Mouse (Mus musculus) lung, embryonic 15.5 days (tissue): ENCODE measurements around the gene Enah. TPM values are rescaled to one million over a fixed set of nuclear protein-coding genes. Genes with fewer than 3 reads are reported as not detected.

Source experiments
- ATAC-seq: fragments of 200-750 bp; cut with Nextera tagmentation; 2 replicates; pipeline ENCODE4 v1.8.0; 2017; ENCODE audit warnings: moderate number of reproducible peaks, borderline replicate concordance; ENCODE audit not compliant: low FRiP score, low TSS enrichment; ENCODE audit errors: extremely low read depth
- H3K27ac ChIP-seq: fragments of 300-500 bp; sonication (generic); 2 replicates; pipeline ENCODE4 v1.5.1; 2015; ENCODE audit warnings: moderate library complexity, mild to moderate bottlenecking, inconsistent platforms
- H3K27me3 ChIP-seq: fragments of 300-500 bp; sonication (generic); 2 replicates; pipeline ENCODE4 v1.6.1; 2015; ENCODE audit warnings: inconsistent platforms
- H3K36me3 ChIP-seq: fragments of 300-500 bp; sonication (generic); 2 replicates; pipeline ENCODE4 v1.6.1; 2015; ENCODE audit warnings: inconsistent platforms
- H3K4me1 ChIP-seq: fragments of 300-500 bp; sonication (generic); 2 replicates; pipeline ENCODE4 v1.6.1; 2015; ENCODE audit warnings: inconsistent platforms
- H3K4me2 ChIP-seq: fragments of 300-500 bp; sonication (generic); 2 replicates; pipeline ENCODE4 v1.6.1; 2015; ENCODE audit warnings: inconsistent platforms, mild to moderate bottlenecking, moderate library complexity
- H3K4me3 ChIP-seq: fragments of 300-500 bp; sonication (generic); 2 replicates; pipeline ENCODE4 v1.5.1; 2015; ENCODE audit warnings: mild to moderate bottlenecking, inconsistent platforms
- H3K9ac ChIP-seq: fragments of 300-500 bp; sonication (generic); 2 replicates; pipeline ENCODE4 v1.6.1; 2015; ENCODE audit warnings: inconsistent platforms
- H3K9me3 ChIP-seq: fragments of 300-500 bp; sonication (generic); 2 replicates; pipeline ENCODE4 v1.6.1; 2016; ENCODE audit warnings: inconsistent platforms
- WGBS: fragments of 180-500 bp; shearing (Covaris S2); methylation state at CpG from one replicate; pipeline ENCODE4 v1.1.7; 2015; 5-methylcytosine and 5-hydroxymethylcytosine counted together
- polyA plus RNA-seq: library from polyadenylated mRNA; unstranded; fragments of >200 nt; fragmentation: Nextera tagmentation; extraction: Ambion mirVana; gene quantifications from 2 replicates; pipeline ENCODE4 v1.2.1, GENCODE M21; 2015

Gene Enah
- polyA plus RNA-seq, 1 experiment from 2014 or later = 12.6 TPM

DNA sequence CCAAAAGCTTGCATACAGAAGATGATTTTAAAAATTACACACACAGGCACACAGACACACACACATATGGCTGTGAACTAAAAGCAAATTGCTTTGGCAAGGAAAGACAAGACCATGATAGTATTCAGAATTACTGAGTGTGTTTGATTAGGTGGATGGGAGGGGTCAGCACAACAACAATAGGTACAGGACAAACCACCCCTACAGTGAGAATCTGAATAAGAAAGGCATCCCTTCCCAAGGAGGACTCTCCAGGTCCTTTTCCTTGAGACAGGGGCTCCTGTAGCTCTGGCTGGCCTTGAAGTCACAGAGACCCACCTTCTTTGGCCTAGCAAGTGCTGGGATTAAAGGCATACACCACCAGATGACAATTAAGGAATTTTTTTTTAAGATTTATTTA is 66.2 kb downstream of the Enah start:
- Histone ChIP-seq H3K36me3 (no peaks in the 10 kb centered on the region), H3K27me3 (no peaks in the 10 kb centered on the region), H3K27ac (no peak overlapping the region), H3K4me1 (no peaks in the 10 kb centered on the region), H3K9me3 (no peaks in the 10 kb centered on the region), H3K4me3 (no peak overlapping the region), H3K4me2 (no peak overlapping the region), H3K9ac (no peak overlapping the region)
- ATAC-seq = no peak

DNA sequence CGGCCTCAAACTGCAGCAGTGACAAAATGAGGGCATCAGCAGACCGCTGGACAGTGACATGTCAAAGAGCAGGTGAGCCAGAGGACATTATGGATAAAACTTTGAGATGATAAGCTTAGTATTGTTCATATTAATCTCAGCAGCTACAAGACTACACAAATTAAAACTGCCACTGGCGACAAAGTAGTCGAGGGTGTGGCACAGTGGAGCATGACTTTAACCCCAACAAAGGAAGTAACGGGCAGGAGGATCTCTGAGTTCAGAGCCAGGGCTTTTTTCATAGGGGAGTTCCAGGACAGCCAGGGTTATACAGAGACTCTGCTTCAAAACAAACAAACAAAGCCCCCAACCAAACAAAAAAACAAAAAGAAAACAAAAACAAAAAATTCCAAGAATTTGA is 68.5 kb downstream of the Enah start:
- Histone ChIP-seq H3K9ac (no peak overlapping the region), H3K4me3 (no peak overlapping the region), H3K4me2 (no peak overlapping the region), H3K27me3 (no peaks in the 10 kb centered on the region), H3K36me3 (no peaks in the 10 kb centered on the region), H3K9me3 (no peaks in the 10 kb centered on the region), H3K27ac (no peak overlapping the region), H3K4me1 (no peaks in the 10 kb centered on the region)
- 74% methylated on average over 5 of the region's 5 CpGs for WGBS
- no peak for ATAC-seq

DNA sequence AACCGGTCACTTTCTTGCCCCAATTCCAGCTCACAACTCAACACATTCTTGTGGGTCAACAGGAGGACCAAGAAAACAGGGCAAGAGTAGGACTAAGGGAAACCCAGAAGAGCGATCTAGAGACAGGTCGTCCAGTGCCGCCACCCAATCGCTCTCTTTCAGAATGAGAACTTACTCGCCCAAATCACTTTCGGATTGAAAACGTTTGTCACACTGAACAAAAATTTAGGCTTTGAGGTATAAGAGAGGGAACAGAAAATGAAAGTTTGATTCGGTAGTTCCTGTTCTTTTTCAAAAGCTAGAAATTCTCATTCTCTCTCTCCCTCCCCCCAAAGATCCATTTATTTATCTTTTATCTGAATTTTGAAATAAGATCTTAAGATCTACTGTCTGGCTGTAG is 69.1 kb downstream of the Enah start:
- no peak for ATAC-seq
- Histone ChIP-seq H3K9me3 (no peaks in the 10 kb centered on the region), H3K4me1 (no peaks in the 10 kb centered on the region), H3K9ac (no peak overlapping the region), H3K27me3 (no peaks in the 10 kb centered on the region), H3K4me2 (no peak overlapping the region), H3K36me3 (no peaks in the 10 kb centered on the region), H3K4me3 (no peak overlapping the region), H3K27ac (no peak overlapping the region)
- WGBS = 95% methylated on average over 9 of the region's 9 CpGs

DNA sequence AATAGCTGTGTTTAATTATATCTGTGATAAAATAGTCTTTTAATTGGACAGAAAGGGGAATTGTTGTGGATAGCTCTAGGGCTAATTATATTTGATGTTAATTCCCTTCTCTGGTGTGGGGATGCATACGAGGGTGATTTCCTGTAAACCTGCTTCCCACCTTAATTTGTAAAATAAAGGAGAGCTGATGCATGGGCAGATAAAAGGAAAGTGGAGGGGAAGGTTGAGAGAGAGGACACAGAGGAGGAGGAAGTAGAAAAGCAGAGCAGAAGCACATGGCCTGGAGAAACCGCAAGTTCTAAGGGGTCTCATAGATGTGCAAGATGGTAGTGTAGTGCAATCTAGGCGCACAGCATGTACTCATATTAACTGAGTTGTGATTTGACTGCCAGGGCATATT is 71.6 kb downstream of the Enah start:
- WGBS = 97% methylated on average over 3 of the region's 3 CpGs
- H3K27me3 ChIP-seq = no peaks in the 10 kb centered on the region
- H3K9me3 ChIP-seq = no peaks in the 10 kb centered on the region
- no peak overlapping the region for H3K27ac ChIP-seq
- no peaks in the 10 kb centered on the region for H3K4me1 ChIP-seq
- ATAC-seq = no peak
- H3K36me3 ChIP-seq = no peaks in the 10 kb centered on the region
- H3K4me2 ChIP-seq = no peak overlapping the region
- H3K9ac ChIP-seq = no peak overlapping the region
- no peak overlapping the region for H3K4me3 ChIP-seq

DNA sequence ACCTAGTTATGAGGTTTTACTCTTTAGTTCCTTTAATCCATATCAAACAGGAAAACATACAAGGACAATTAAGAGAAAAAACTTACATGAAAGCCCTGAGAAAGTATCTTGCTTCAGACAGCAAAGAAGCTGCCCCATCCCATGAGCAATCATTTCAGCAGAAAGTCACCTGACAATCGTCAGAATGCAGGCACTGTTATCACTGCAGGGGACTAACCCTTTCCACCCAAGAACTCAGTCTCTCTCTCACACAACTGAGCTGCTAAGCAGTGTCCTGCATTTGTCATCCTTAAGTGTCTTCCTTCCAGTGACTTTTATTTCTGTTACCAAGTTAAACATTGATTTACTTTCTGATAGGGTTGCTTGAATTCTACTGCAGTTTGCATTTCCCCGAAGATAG is 82.7 kb downstream of the Enah start:
- no peaks in the 10 kb centered on the region for H3K27me3 ChIP-seq
- ATAC-seq = no peak
- H3K4me1 ChIP-seq = no peaks in the 10 kb centered on the region
- no peak overlapping the region for H3K4me3 ChIP-seq
- H3K4me2 ChIP-seq = no peak overlapping the region
- H3K9me3 ChIP-seq = no peaks in the 10 kb centered on the region
- H3K27ac ChIP-seq = no peak overlapping the region
- no peaks in the 10 kb centered on the region for H3K36me3 ChIP-seq
- no peak overlapping the region for H3K9ac ChIP-seq
- 33% methylated on average over 2 of the region's 2 CpGs for WGBS

DNA sequence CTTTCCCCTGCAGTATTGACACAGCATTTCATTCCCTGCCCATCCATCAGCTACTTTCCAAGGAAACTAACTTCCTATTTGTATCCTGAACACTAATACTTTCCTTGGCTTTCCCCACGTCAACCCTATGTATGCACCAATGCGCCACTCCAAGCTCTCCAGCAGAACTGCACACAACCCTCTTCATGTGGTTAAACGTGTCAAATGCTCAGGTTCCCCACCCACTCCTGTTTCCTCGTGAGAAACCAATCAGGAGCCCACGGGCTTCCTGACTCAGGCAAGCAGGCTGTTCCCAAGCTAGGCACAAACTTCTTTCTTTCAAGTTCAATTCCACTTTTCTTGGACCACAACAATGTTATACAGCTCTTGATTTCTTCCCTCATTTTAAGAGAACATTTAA is 91.4 kb downstream of the Enah start:
- no peak for ATAC-seq

DNA sequence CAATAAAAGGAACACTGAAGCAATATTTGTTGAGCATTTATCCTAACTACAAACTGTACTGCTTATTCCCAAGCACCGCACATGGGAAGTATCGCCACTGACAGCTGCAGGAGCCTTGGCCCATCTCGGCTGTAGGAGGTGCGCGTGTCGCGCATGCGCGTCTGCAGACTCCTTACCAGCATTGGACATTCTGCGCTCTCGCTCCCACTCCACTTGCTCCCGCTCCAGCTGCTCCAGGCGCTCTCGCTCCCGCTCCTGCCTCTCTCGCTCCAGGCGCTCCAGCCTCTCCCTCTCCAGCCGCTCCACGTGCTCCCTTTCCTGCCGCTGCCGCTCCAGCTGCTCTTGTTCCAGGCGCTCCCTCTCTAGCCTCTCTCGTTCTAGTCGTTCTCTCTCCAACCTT is 96.4 kb downstream of the Enah start:
- no peaks in the 10 kb centered on the region for H3K27me3 ChIP-seq
- H3K4me2 ChIP-seq = no peak overlapping the region
- H3K4me1 ChIP-seq = no peaks in the 10 kb centered on the region
- no peak overlapping the region for H3K9ac ChIP-seq
- peaks cover 3% of the 10 kb centered on the region; the same call in 1 of the 2 replicates for H3K36me3 ChIP-seq
- H3K9me3 ChIP-seq = no peaks in the 10 kb centered on the region
- no peak overlapping the region for H3K4me3 ChIP-seq
- peak; percentile 42; the same call in 1 of the 2 replicates for ATAC-seq
- H3K27ac ChIP-seq = no peak overlapping the region
- WGBS = 76% methylated on average over 24 of the region's 24 CpGs

More for the DNA sequence above, 91.4 kb downstream of the Enah start:
- 60% methylated on average over 5 of the region's 5 CpGs for WGBS
- Histone ChIP-seq H3K36me3 (peaks cover 6% of the 10 kb centered on the region; the same call in 1 of the 2 replicates), H3K9me3 (no peaks in the 10 kb centered on the region), H3K4me3 (no peak overlapping the region), H3K9ac (no peak overlapping the region), H3K27me3 (no peaks in the 10 kb centered on the region), H3K27ac (no peak overlapping the region), H3K4me2 (no peak overlapping the region), H3K4me1 (no peaks in the 10 kb centered on the region)

DNA sequence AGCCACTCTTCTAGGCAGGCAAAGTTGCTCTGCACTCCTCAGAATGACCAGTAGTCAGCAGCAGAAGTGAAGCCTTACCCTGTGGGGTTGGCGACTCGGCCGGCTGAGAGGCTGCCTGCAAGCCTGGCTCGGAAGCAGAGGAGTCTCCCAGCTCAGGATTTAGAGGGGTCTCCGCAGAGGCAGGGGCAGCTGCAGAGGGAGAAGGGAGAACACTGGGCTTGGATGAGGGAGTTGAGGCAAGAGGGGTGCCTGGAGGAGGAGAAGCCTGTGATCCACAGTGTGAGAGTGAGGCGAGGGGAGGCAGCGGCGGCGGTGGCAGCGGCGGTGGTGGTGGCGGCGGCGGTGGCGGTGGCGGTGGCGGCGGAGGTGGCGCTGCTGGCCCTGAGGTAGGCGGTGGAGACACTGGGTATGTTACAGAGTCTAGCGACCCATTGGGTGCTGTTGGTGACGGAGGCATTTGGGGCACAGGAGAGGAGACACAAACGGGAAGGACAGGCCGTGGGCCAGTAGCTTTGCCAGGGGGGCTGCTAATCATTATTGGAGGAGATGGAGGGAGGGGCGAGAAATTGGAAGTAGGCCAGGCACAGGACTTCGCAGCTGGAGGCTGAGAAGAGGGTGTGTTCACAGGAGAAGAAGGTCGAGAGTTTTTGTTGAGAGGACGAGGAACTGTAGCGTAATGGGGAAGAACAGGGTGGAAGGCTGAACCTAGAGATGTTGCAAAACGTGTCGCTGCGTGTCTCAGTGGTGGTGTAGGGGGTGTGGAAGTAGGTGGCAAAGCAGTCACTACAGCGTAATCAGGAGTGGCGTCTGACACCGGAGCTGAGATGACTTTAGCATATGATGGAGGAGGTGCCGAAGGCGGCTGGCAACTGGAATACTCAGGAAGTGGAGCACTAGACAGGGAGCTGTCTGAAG is 98.0 kb downstream of the Enah start:
- Histone ChIP-seq H3K36me3 (peaks cover 3% of the 10 kb centered on the region; the same call in 1 of the 2 replicates), H3K27me3 (no peaks in the 10 kb centered on the region), H3K9me3 (no peaks in the 10 kb centered on the region), H3K4me1 (no peaks in the 10 kb centered on the region), H3K4me3 (peak overlapping the region; percentile 8; the same call in 1 of the 2 replicates), H3K4me2 (peak overlapping the region; percentile 33; the same call in 1 of the 2 replicates), H3K9ac (no peak overlapping the region), H3K27ac (no peak overlapping the region)
- peak; percentile 39; the same call in 1 of the 2 replicates for ATAC-seq
- WGBS = 64% methylated on average over 37 of the region's 37 CpGs

DNA sequence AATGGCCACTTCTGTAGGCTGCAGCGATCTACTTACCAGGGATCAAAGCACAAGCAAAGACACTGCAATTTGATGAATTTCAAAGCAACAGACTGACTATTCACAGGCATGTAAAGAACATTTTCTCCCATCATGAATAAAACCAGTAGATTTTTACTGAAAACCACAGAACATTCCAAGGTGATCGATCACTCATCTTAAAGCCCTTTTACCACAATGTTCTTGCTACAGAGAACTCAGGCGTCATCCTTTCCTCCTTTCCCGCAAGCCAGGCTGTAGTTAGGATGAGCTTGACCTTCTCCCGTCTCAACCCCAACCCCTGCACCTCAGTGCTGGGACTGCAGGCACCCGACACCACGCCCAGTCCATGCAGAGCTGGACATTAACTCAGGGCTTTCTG is 107.9 kb downstream of the Enah start:
- Histone ChIP-seq H3K4me3 (no peak overlapping the region), H3K9ac (no peak overlapping the region), H3K9me3 (no peaks in the 10 kb centered on the region), H3K4me2 (no peak overlapping the region), H3K27me3 (no peaks in the 10 kb centered on the region), H3K36me3 (peaks cover 4% of the 10 kb centered on the region; the same call in 1 of the 2 replicates), H3K27ac (no peak overlapping the region), H3K4me1 (no peaks in the 10 kb centered on the region)
- 92% methylated on average over 7 of the region's 7 CpGs for WGBS
- ATAC-seq = no peak

DNA sequence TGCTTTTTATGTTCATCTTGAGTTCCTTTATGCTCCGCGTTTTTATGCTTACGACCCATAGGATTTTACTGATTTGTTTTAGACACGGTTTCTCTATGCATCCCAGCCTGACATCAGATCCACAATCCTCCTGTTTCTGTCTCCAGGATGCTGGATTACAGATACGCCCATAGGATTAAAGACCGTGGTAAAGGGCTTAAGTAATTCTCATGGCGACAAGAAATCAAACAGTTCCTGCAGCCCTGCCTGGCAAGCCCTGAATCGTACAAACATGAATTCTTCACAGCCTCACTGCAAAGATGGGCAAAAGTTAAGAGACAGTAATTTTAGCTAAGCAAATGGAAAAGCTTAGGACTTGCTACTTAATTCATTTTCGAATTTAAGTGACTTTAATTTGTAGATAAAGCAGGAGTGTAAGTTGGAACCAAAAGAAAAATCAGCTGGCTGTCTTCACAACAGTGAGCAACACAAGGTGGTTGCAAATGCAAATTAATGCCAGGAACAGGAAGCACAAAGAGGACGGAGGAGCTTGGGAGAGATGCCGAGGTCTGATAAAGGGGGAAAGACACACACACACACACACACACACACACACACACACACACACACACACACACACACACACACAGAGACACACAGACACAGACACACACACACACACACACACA is 118.0 kb downstream of the Enah start:
- H3K4me1 ChIP-seq = no peaks in the 10 kb centered on the region
- no peaks in the 10 kb centered on the region for H3K27me3 ChIP-seq
- H3K9me3 ChIP-seq = no peaks in the 10 kb centered on the region
- H3K9ac ChIP-seq = no peak overlapping the region
- H3K27ac ChIP-seq = no peak overlapping the region
- no peak for ATAC-seq
- peaks cover 13% of the 10 kb centered on the region for H3K36me3 ChIP-seq
- H3K4me3 ChIP-seq = no peak overlapping the region
- no peak overlapping the region for H3K4me2 ChIP-seq
- WGBS = 79% methylated on average over 10 of the region's 11 CpGs

DNA sequence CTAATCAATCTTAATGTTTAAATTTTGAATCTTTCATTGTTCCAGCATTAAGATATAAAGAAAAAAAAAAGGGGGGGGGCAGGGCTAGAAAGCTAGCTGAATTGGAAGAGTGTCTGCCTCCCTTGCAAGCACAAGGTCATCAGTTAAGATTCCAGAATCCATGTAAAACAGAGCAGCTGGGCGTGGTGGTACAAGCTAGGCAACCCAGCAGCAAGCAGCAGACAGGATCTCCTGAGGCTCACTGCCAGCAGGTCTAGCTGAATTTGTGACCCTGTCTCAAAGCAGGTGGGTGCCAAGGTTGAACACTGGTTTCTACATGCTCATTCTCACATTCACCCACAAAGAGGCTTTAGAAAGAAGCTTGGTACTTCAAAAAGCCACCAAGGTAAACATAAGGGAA is 118.9 kb downstream of the Enah start:
- H3K9me3 ChIP-seq = no peaks in the 10 kb centered on the region
- H3K4me2 ChIP-seq = no peak overlapping the region
- no peak overlapping the region for H3K4me3 ChIP-seq
- peaks cover 5% of the 10 kb centered on the region for H3K36me3 ChIP-seq
- no peak overlapping the region for H3K9ac ChIP-seq
- H3K4me1 ChIP-seq = no peaks in the 10 kb centered on the region
- WGBS = 76% methylated on average over 1 of the region's 1 CpGs
- H3K27me3 ChIP-seq = no peaks in the 10 kb centered on the region
- ATAC-seq = no peak
- H3K27ac ChIP-seq = no peak overlapping the region

DNA sequence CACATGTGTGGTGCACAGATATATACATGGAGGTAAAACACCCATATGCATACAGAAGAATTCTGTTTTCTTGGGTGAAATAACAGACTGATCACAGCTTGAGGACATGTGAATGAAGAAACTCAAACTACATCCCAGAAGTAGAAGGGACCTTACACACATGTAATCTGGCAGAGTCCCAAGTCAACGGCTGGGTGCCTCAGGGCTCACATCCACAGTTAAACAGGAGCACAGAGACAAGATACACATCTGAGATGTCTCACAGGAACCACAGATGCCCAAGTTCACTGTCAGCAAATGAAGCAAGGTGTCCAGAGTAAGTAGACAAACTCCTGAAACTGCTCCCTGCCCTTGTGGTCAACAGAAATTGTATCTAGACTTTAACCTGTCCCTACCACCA is 120.8 kb downstream of the Enah start:
- Histone ChIP-seq H3K4me3 (no peak overlapping the region), H3K4me2 (no peak overlapping the region), H3K4me1 (no peaks in the 10 kb centered on the region), H3K36me3 (no peaks in the 10 kb centered on the region; the same call in 1 of the 2 replicates), H3K9me3 (no peaks in the 10 kb centered on the region), H3K27me3 (no peaks in the 10 kb centered on the region), H3K27ac (no peak overlapping the region), H3K9ac (no peak overlapping the region)
- 41% methylated on average over 1 of the region's 1 CpGs for WGBS
- ATAC-seq = no peak
